Mouse (Mus musculus) heart, postnatal 25 days (tissue): ENCODE data around the gene Wif1. TPM values are rescaled to one million over a fixed set of nuclear protein-coding genes. Genes with fewer than 3 reads are reported as not detected.

Experiments
- DNase-seq: peaks from one replicate; pipeline ENCODE4 v3.0.0; 2022; ENCODE audit warnings: low spot score
- intact Hi-C: fragments of 180-260 bp; cut with DNase I; formaldehyde crosslinking; loops from one replicate; pipeline ENCODE4 v1.15.1; 2025
- total RNA-seq, 2 experiments: library from RNA; stranded (reverse); gene quantifications; 2 replicates each; pipeline ENCODE4 v1.2.3; 2021

Gene Wif1
- total RNA-seq, 2 experiments from 2014 or later = 2.7 to 2.9 TPM

DNA sequence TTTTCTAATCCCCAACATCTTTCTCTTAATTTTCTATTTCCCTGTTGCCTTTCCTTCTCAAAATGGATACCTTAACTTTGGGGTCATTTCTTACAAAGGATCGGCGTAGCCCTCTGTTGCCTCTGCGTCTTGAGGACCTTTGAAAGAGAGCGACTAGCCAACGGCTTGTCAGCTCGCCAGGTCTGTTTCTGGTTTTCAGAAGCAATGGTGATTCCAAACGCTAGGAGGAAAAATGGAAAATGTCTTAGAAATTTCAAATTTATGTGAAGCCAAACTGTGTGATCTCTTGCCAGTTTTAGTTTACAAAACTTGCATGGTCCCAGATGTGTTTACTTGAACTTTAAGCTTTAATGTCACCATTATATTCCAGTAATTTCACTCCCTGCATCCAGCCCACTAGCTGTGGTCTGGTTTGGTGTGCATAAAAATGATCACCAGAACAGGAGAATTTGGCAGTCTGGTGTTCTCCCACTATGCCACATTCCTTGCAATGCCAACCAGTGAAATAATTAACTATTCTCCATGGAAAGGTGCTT is 33.7 kb downstream of the Wif1 start:
- no peak for DNase-seq
- intact Hi-C loops = no loop called here

DNA sequence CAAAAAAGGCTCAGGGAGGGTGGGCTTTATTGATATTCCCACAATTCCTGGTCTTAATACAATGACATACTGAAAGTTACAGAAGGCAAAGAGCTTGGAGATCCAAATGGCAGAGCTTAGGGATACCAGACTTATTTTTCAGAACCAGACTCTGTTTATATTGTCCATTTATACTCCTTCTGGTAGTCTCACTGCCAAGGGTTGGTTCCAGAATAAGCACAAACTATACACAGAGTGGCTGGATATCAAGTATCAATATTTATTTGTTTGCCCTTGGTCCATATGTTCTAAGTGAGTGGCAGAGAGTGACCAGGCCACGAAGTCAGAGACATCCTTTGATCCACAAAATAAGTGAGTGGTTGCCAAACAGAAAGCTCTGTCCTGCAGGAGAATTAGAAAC is 34.2 kb downstream of the Wif1 start:
- no peak for DNase-seq
- intact Hi-C loops = no loop called here

DNA sequence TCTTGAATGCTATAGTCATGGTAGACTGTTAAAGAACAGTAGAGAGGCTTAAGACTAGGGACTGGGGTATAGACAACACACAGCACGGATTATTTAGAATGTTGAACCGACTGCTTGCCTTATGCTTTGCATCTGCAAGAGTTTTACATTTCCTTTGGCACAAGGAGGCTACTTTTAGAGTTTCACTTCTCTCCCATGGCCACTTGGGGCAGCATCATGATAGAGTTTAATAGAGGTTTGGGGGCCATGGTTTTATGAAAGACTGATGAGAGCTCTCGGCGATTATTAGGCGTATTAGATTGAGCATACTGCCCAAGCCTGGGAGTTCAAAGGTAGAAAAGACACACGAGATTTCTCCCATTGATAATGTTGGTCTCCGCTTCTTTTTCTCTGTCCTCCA is 37.0 kb downstream of the Wif1 start:
- no peak for DNase-seq
- intact Hi-C loops = no loop called here

DNA sequence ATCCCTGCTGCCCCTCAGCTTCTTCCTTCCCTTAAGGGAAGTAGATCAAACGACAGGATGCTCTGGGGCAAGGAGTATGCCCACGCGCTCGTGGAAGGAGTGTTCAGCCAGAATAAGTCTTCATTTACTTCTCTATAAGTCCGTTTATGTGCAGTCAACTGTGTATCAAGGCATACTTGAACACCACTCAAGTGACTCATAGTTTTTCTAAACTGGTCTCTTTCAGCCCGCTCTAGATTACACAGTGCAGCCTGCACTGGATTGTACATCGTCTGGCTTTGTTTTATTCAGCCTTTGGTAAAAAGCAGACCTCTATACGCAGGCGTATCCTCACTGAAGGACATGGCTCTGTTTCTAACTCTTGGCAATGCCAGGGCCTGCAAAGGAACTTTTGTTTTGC is 46.7 kb downstream of the Wif1 start:
- intact Hi-C loops = no loop called here

DNA sequence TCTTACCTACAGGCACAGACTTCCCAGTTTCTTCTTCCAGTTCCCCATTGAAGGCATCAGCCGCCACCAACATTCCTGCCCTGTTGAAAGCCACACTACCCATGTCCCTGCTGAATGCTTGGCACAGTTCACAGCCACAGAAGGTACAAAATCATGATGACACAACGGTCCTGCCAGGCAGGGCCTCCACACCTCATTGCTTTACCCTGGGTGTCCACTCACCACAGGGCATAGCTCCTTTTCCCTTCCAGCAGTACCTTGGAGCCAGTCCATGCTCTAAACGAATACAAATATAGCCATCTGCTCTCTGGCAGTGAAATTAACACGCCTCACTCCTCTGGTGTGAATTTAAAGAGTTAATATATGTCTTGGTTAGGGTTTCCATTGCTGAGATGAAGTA is 49.1 kb downstream of the Wif1 start:
- intact Hi-C loops = no loop called here
- no peak for DNase-seq

More for the DNA sequence above, 46.7 kb downstream of the Wif1 start:
- no peak for DNase-seq

DNA sequence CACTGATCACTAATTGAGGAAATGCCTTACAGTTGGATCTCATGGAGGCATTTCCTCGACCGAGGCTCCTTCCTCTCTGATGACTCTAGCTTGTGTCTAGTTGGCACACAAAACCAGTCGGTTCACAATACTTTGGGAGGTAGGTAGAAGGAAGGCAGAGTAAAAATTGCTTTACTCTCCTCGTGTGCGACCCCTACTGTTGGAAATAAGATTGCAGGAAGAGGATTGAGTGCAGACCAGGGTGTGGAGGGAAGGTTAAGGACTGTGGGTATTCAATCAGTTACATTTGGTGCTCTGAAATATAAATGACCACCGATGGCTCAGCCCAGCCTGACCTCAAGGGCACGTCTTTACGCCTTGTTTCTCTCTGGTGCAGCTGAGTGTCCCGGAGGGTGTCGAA is 49.8 kb downstream of the Wif1 start:
- intact Hi-C loops = no loop called here

DNA sequence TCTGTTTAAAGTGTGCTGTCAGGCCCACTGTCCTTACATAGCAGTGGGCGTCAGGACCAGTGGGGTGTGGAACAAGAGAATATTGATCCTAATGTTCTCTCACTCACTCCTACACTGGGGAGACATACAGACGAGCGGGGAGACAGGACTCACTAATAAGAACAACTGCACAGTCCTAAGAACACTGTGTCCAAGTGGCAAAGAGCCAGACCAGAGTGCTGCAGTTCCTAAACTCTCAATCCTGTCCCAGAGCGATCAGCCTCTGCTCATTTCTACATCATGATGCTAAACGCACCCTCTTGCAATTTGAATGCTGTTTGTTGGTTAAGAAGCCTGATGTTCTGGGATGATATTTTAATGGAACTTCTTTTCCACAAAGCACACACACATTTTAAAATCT is 54.9 kb downstream of the Wif1 start:
- no peak for DNase-seq
- intact Hi-C loops = no loop called here

More for the DNA sequence above, 49.8 kb downstream of the Wif1 start:
- DNase-seq = no peak

DNA sequence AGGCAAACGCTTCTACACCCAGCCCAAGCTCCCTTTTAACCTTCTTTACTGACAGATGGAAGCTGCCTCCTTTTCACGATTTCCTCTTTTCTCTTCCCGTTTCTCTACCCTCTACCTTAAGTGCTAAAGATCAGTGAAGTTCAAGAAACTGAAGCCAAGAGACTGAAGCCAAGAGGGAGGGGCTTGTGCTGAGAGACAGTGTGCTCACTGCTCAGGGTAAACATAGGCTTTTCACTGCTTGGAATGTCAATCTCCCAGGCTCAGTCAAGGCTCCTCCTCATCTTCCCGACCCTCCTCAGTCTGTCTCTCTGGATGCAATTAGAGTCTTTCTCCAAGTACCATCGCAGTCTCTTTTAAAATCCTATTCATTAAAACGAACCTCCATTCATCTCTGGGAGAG is 55.6 kb downstream of the Wif1 start:
- no peak for DNase-seq
- intact Hi-C loops = no loop called here

DNA sequence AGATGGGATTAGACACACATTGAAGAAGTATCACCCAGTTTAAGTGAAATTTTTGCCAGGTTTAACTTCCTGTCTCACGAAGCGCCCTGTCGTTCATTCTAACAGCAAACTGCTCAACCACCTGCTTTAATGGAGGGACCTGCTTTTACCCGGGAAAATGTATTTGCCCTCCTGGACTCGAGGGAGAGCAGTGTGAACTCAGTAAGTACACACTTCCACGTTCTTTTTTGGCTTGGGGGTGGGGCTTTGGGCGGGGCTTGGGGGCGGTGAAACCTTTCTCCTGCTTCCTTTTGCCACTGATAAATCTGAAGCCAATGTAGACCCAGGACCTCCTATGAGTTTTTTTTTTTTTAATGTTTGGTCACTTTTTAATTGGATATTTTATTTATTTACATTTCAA is 56.2 kb downstream of the Wif1 start:
- DNase-seq = no peak
- intact Hi-C loops = no loop called here

DNA sequence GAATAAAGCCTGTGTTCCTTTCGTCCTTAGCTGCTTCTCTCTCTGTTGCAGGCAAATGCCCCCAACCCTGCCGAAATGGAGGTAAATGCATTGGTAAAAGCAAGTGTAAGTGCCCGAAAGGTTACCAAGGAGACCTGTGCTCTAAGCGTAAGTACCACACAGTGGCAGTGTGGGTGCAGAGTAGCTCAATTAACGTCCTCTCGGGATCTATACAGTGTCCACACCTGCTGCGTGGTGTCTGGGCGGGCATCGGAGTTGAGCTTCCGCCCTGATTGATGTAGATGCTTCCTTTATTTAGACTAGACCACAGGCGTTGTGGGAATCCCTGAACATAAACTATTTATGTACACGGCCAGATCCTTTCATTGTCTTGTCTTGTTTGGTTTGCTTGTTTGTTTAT is 62.2 kb downstream of the Wif1 start:
- no peak for DNase-seq
- intact Hi-C loops = no loop called here

DNA sequence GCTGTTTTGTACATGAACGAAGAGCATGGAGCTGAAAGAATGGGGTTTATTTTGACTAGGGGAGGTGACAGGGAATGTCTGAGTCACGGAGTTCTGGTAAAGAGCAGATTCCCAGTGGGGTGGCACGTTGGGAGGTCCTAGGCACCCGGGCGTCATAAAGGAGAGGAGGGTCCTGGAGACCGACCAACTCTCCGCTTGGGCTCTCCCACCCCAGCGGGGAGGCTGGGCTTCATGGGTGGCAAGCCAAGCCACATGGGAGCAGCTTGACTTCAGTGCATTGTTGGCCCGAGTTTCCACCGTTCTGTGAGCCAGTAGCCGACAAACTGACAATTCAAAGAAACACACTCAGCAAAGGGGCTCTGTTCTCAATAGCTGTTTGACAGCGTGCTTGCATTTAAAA is 64.5 kb downstream of the Wif1 start:
- DNase-seq = no peak
- intact Hi-C loops = no loop called here

DNA sequence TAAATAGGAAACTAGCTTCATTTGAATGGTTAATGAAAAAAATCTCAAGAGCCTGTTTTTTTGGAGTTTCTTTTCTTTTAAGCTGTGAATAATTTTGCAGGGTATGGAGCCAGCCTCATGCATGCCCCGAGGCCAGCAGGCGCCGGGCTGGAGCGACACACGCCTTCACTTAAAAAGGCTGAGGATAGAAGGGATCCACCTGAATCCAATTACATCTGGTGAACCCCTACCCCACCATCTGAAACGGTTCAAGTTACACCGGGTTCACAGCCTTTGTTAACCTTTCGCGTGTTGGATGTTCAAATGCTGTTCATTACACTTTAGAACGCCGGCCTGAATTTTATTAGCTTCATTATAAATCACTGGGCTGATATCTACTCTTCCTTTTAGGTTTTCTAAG is 65.9 kb downstream of the Wif1 start:
- no peak for DNase-seq

DNA sequence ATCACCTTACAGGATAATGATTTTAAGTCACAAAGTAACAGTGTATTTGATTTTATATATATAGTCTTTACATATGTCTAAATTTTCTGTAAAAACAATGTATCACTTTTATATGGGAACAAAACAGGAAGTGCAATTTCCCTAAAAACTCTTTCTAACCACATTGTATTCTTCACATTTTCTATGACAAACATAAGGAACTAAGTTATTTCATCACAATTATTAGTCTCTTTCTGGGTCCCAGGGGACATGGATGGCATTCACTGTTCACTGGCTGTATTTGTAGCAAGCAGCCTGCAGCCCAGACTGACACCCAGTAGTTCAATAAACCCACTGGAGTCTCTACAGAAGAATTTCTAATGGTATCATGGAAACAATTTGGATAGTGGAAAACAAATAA is 82.4 kb downstream of the Wif1 start:
- intact Hi-C loops = no loop called here
- no peak for DNase-seq

More for the DNA sequence above, 65.9 kb downstream of the Wif1 start:
- intact Hi-C loops = no loop called here

DNA sequence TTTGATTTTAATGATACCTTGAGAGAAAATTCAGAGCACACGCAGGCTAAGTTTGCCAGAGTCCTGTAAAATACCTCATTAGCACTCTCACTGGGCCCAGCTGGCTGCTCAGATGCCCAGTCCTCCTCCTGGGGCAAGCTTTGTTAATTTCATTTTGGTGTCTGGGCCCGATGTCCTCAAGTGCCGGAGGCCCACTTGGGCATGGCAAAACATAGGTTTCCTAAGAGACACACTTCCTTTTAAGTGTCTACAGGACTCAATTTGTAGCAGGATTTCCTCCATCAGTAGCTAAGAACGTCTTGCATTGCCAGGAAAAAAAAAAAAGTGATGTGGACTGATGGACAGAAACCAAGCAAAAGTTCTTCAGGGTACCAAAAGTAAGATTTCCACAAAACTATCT is 82.9 kb downstream of the Wif1 start:
- DNase-seq = no peak
- intact Hi-C loops = no loop called here

DNA sequence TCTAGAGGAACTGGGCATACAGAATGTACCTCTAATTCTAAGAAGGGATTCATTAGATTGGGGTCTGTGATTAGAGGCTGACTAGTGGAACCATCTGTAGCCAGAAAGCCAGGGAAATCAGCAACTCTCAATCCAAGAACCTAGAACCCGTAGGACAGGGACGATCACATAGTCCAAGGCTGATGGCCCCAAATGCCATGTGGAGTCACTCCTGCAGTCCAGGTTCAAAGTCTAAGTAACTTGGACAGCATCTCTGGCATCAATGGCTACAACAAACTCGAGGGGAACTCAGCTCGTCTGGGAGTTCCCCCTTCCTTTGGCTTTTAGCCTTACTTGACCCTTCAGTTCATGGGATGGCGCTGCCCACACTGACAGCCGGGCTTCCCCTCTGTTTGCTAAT is 87.0 kb downstream of the Wif1 start:
- DNase-seq = no peak
- intact Hi-C loops = no loop called here

DNA sequence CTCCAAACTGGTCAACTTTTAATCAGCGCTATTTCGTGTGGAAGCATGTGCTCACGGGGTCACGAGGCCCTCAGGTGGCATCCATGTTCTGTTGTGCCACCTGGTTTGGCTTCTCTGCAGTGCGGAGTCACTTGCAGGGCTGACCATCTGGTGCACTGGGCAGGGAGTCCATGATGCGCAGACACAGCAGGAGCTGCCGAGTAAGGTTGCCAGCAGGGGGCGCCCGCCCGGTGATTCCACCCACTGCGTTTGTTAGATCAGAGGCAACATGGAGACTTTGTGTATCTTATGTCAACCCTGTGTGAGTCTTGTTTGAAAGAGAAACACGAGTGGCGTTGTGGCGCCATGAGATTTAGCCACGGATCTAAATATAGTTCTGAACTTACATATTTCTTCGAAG is 90.7 kb downstream of the Wif1 start:
- intact Hi-C loops = loop anchor here (2.0 kb wide), 1 partner anchor 132 kb away; no protein-coding TSS in a partner anchor
- no peak for DNase-seq

DNA sequence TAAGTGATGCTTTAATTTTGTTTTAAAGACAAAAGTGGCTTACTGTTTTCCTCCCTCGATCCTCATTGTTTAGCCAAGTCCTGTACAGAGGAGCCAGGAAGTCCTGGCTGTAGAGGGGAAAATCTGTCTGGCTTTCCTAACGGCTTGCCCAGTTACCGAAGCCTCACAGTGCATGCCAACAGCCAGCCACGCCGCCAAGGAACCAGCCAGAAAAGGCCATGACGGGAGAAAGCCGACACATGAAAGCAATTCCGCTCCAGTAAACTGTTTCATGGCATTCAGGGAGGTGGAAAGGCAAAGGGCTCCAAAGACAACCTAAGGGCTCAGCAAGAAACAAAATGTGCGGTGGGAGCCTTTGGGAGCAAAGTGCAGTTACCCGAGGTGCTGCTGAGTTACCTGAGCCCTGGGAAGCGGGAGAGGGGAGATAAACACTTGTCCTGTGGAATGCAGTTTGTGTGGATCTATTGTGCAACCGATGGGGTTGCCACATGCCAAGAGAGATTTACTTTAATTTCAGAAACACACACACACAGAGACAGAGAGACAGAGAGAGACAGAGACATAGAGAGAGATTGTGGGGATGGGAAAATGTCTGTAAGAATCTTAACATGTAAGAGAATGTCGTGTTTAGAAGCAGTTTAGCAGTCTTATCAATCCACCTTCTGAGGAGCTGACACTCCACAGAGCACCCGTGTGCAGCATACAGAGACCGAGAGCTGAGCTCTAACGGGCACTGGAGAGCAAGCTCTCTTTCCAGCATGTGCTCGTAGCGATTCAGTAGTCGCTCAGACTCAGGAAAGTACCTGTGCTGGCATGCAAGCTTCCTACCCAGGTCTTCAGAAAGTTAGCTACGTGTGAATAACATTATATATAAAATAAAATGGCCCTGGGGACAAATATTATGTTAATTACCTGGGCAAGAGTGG is 95.5 kb downstream of the Wif1 start:
- DNase-seq = peak; percentile 6
- intact Hi-C loops = no loop called here

Other genes with a start within 250 kb of the Wif1 start
- gene Msrb3, start 134.9 kb upstream of the Wif1 start, total RNA-seq = 100 to 1,000 TPM; 101 to 106 TPM
- gene Lemd3, start 54.6 kb upstream of the Wif1 start, total RNA-seq = 10 to 100 TPM; 11.8 to 12.3 TPM